Mouse (Mus musculus): Measurements from ENCODE around the gene Il21r. TPM values are rescaled to one million over a fixed set of nuclear protein-coding genes. Genes with fewer than 3 reads are reported as not detected.

Il21r gene
- total and polyA plus RNA-seq, 3 experiments = 0.06 TPM; not detected in 2

- H3K9me3 ChIP-seq (replicated peaks; ENCODE audit: insufficient read depth, low read length) = no peaks in the 10 kb centered on the region
- DNase-seq (ENCODE audit: low read depth, low spot score) = no peak
- H3K4me3 ChIP-seq (ENCODE audit: control insufficient read depth in 1 of 2, insufficient read depth in 1 of 2, low read depth in 2 of 2, low read length in 2 of 2) = no peak overlapping the region
- peaks cover 0 to 2% of the 10 kb centered on the region in 2 experiments; a peak in 1 of 4 replicates for H3K36me3 ChIP-seq (ENCODE audit: control insufficient read depth in 1 of 2, insufficient read depth in 2 of 2, low read length in 2 of 2)
- no peak overlapping the region for H3K27ac ChIP-seq (ENCODE audit: control insufficient read depth, low read depth, low read length)
- no peaks in the 10 kb centered on the region for H3K79me2 ChIP-seq (ENCODE audit: control insufficient read depth, insufficient read depth, low read length, poor library complexity)
- H3K4me1 ChIP-seq (ENCODE audit: control insufficient read depth in 1 of 2, insufficient read depth in 2 of 2, low read length in 2 of 2) = peaks cover 2 to 13% of the 10 kb centered on the region in 2 experiments
- no peaks in the 10 kb centered on the region for H3K27me3 ChIP-seq (ENCODE audit: control insufficient read depth in 1 of 2, insufficient read depth in 2 of 2, low read length in 2 of 2)
- TF ChIP-seq GABPA (IDR thresholded peaks at IDR 0.05; ENCODE audit: low read depth, low read length) (no peak), ZMIZ1 (IDR thresholded peaks at IDR 0.05; ENCODE audit: low read depth, low read length) (no peak), ELF1 (IDR thresholded peaks at IDR 0.05; ENCODE audit: low read depth, low read length) (no peak), MAZ (IDR thresholded peaks at IDR 0.05; ENCODE audit: low read depth, low read length) (no peak), UBTF (IDR thresholded peaks at IDR 0.05; ENCODE audit: borderline replicate concordance, insufficient read depth, low read depth, low read length) (no peak), MXI1 (IDR thresholded peaks at IDR 0.05; ENCODE audit: low read depth, low read length) (no peak), POLR2AphosphoS2 (IDR thresholded peaks at IDR 0.05; ENCODE audit: low read length) (no peak), SMC3 (IDR thresholded peaks at IDR 0.05; ENCODE audit: low read depth, low read length) (no peak), USF1 (IDR thresholded peaks at IDR 0.05; ENCODE audit: low read depth, low read length) (no peak), MAX (IDR thresholded peaks at IDR 0.05; ENCODE audit: low read length) (no peak), POLR2A (IDR thresholded peaks at IDR 0.05; ENCODE audit: control insufficient read depth in 1 of 2, insufficient read depth in 1 of 2, low read depth in 1 of 2, low read length in 2 of 2, poor library complexity in 1 of 2) (no peak)
- H3K9ac ChIP-seq (ENCODE audit: control insufficient read depth, low read depth, low read length, poor library complexity, severe bottlenecking) = peak overlapping the region; percentile 3; the same call in 1 of the 2 replicates
Observed at GRCm38 (mm10) chr7:125600612-125601279, 2.5 kb upstream of the Il21r start.

GRCm38 (mm10) chr7:125601280-125601670 lies 2.0 kb upstream of the Il21r start:
- no peak overlapping the region for H3K9ac ChIP-seq (ENCODE audit: control insufficient read depth, low read depth, low read length, poor library complexity, severe bottlenecking)
- H3K4me1 ChIP-seq (ENCODE audit: control insufficient read depth in 1 of 2, insufficient read depth in 2 of 2, low read length in 2 of 2) = peaks cover 2 to 12% of the 10 kb centered on the region in 2 experiments
- no peaks in the 10 kb centered on the region for H3K9me3 ChIP-seq (replicated peaks; ENCODE audit: insufficient read depth, low read length)
- no peak for DNase-seq (ENCODE audit: low read depth, low spot score)
- no peaks in the 10 kb centered on the region for H3K79me2 ChIP-seq (ENCODE audit: control insufficient read depth, insufficient read depth, low read length, poor library complexity)
- H3K4me3 ChIP-seq (ENCODE audit: control insufficient read depth in 1 of 2, insufficient read depth in 1 of 2, low read depth in 2 of 2, low read length in 2 of 2) = no peak overlapping the region
- TF ChIP-seq MXI1 (IDR thresholded peaks at IDR 0.05; ENCODE audit: low read depth, low read length) (no peak), MYC (IDR thresholded peaks at IDR 0.05; ENCODE audit: low read depth, low read length) (no peak), POLR2AphosphoS2 (IDR thresholded peaks at IDR 0.05; ENCODE audit: low read length) (no peak), ZMIZ1 (IDR thresholded peaks at IDR 0.05; ENCODE audit: low read depth, low read length) (no peak), MAX (IDR thresholded peaks at IDR 0.05; ENCODE audit: low read length) (no peak), TAL1 (IDR thresholded peaks at IDR 0.05; ENCODE audit: low read length) (no peak), MAFK (IDR thresholded peaks at IDR 0.05; ENCODE audit: borderline replicate concordance, low read depth, low read length) (no peak), NELFE (IDR thresholded peaks at IDR 0.05; ENCODE audit: low read depth, low read length) (no peak), ZC3H11A (IDR thresholded peaks at IDR 0.05; ENCODE audit: low read depth, low read length) (no peak), JUND (IDR thresholded peaks at IDR 0.05; ENCODE audit: low read depth, low read length) (no peak), RAD21 (IDR thresholded peaks at IDR 0.05; ENCODE audit: low read depth, low read length) (no peak), POLR2A (IDR thresholded peaks at IDR 0.05; ENCODE audit: control insufficient read depth in 1 of 2, insufficient read depth in 1 of 2, low read depth in 1 of 2, low read length in 2 of 2, poor library complexity in 1 of 2) (no peak)
- no peak overlapping the region for H3K27ac ChIP-seq (ENCODE audit: control insufficient read depth, low read depth, low read length)
- peaks cover 0 to 2% of the 10 kb centered on the region in 2 experiments; a peak in 1 of 4 replicates for H3K36me3 ChIP-seq (ENCODE audit: control insufficient read depth in 1 of 2, insufficient read depth in 2 of 2, low read length in 2 of 2)
- H3K27me3 ChIP-seq (ENCODE audit: control insufficient read depth in 1 of 2, insufficient read depth in 2 of 2, low read length in 2 of 2) = no peaks in the 10 kb centered on the region
